Comparison of ENCODE assay signal across 8 mouse cellular contexts in the genomic region with DNA sequence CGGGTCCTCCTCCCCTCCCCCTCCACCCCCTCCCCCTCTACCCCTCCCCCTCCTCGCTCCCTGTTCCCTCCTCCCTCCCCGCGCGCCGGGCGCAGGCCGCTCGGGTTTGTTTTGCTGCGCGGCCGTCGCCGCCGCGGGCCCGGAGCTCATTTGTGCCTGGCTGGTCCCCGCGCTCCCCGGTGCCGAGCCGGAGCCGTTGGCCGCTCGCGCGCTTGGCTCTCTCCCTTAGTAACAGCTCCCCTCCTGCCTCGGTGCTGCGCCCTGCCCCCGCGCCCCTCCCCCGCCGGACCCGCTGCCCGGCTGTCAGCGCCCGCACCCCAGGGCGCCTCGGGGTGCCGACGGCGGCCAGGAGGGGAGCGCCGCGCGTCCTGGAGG. TPM values are rescaled to one million over a fixed set of nuclear protein-coding genes. Genes with fewer than 3 reads are reported as not detected.
DNase-seq lines count a peak whose midpoint lies in the region; ATAC-seq and TF ChIP-seq lines count a peak whose summit lies in the region.

A gene (plus strand): TSS at position 92 of the 375 bp plus-strand sequence.

- no peak for TF ChIP-seq CTCF in heart, postnatal 0 days (IDR thresholded peaks at IDR 0.05; ENCODE audit: low read depth)
- no peak for TF ChIP-seq CTCF in liver, postnatal 0 days (IDR thresholded peaks at IDR 0.05; ENCODE audit: low read depth)

- no peaks in the 10 kb centered on the region for H3K9me3 ChIP-seq in forebrain, embryonic 13.5 days (replicated peaks)
- H3K9me3 ChIP-seq in heart, postnatal 0 days (replicated peaks; ENCODE audit: control insufficient read depth, low read length), result no peaks in the 10 kb centered on the region
- no peaks in the 10 kb centered on the region for H3K9me3 ChIP-seq in liver, postnatal 0 days (ENCODE audit: low read length)
- no peaks in the 10 kb centered on the region for H3K9me3 ChIP-seq in neural tube, embryonic 15.5 days (replicated peaks)

- WGBS in forebrain, embryonic 13.5 days, result 3% methylated on average over 6 of the region's 46 CpGs
- WGBS in heart, postnatal 0 days, result 1% methylated on average over 36 of the region's 46 CpGs
- WGBS in liver, postnatal 0 days (ENCODE audit: insufficient replicate concordance), result 3% methylated on average over 16 of the region's 46 CpGs
- 0% methylated on average over 24 of the region's 46 CpGs for WGBS in neural tube, embryonic 15.5 days

- peak within 1 kb of the TSS; percentile 93 for H3K4me3 ChIP-seq in forebrain, embryonic 13.5 days
- peak within 1 kb of the TSS; percentile 96 for H3K4me3 ChIP-seq in heart, postnatal 0 days (ENCODE audit: low read depth, low read length)
- H3K4me3 ChIP-seq in liver, postnatal 0 days (ENCODE audit: low read depth, low read length), result peak within 1 kb of the TSS; percentile 96
- peak within 1 kb of the TSS; percentile 89 for H3K4me3 ChIP-seq in neural tube, embryonic 15.5 days (replicated peaks)

- H3K27ac ChIP-seq in forebrain, embryonic 13.5 days, result peak within 1 kb of the TSS; percentile 98
- peak within 1 kb of the TSS; percentile 97 for H3K27ac ChIP-seq in heart, postnatal 0 days (ENCODE audit: low read depth)
- H3K27ac ChIP-seq in liver, postnatal 0 days (ENCODE audit: low read depth), result peak within 1 kb of the TSS; percentile 99
- H3K27ac ChIP-seq in neural tube, embryonic 15.5 days (replicated peaks), result peak within 1 kb of the TSS; percentile 99

- peak; percentile 59 for ATAC-seq in CD4-positive, CD25-positive, alpha-beta regulatory T cell, adult 4 months
- ATAC-seq in forebrain, embryonic 13.5 days, result peak; percentile 92
- ATAC-seq in heart, postnatal 0 days (ENCODE audit: insufficient read depth, low read depth), result peak; percentile 83
- ATAC-seq in liver, postnatal 0 days, result peak; percentile 76
- peak; percentile 94 for ATAC-seq in neural tube, embryonic 15.5 days (ENCODE audit: low FRiP score)

- peaks cover 33% of the 10 kb centered on the region for H3K4me1 ChIP-seq in forebrain, embryonic 13.5 days
- peaks cover 28% of the 10 kb centered on the region for H3K4me1 ChIP-seq in heart, postnatal 0 days (ENCODE audit: control insufficient read depth, insufficient read depth)
- H3K4me1 ChIP-seq in liver, postnatal 0 days (ENCODE audit: insufficient read depth), result peaks cover 32% of the 10 kb centered on the region
- H3K4me1 ChIP-seq in neural tube, embryonic 15.5 days, result peaks cover 40% of the 10 kb centered on the region

- peak; percentile 69 for DNase-seq in c-Kit-positive CD71-negative TER-119-negative erythroid progenitor cells, embryonic 14.5 days (ENCODE audit: low read depth)
- peak; percentile 91 for DNase-seq in heart, postnatal 0 days (ENCODE audit: low spot score)
- DNase-seq in kidney, postnatal 4 days, result peak; percentile 94 to 97
- DNase-seq in liver, postnatal 0 days, result peak; percentile 90
- DNase-seq in testis, postnatal 14 days (ENCODE audit: low spot score), result peak; percentile 88

- no peaks in the 10 kb centered on the region for H3K27me3 ChIP-seq in forebrain, embryonic 13.5 days
- no peaks in the 10 kb centered on the region for H3K27me3 ChIP-seq in heart, postnatal 0 days (ENCODE audit: control insufficient read depth, insufficient read depth, low read length)
- H3K27me3 ChIP-seq in liver, postnatal 0 days (ENCODE audit: insufficient read depth, low read length), result no peaks in the 10 kb centered on the region
- H3K27me3 ChIP-seq in neural tube, embryonic 15.5 days (replicated peaks), result no peaks in the 10 kb centered on the region

- peak within 1 kb of the TSS; percentile 67 for H3K4me2 ChIP-seq in forebrain, embryonic 13.5 days
- peak within 1 kb of the TSS; percentile 83 for H3K4me2 ChIP-seq in heart, postnatal 0 days (ENCODE audit: low read depth, low read length)
- H3K4me2 ChIP-seq in liver, postnatal 0 days (ENCODE audit: low read depth, low read length), result peak within 1 kb of the TSS; percentile 87
- peak within 1 kb of the TSS; percentile 74 for H3K4me2 ChIP-seq in neural tube, embryonic 15.5 days

- TF ChIP-seq EP300 in heart, postnatal 0 days (IDR thresholded peaks at IDR 0.05; ENCODE audit: low read depth), result peak; percentile 77; the same call in 1 of the 2 replicates
- no peak for TF ChIP-seq EP300 in liver, postnatal 0 days (IDR thresholded peaks at IDR 0.05; ENCODE audit: low read depth)

- peaks cover 5% of the 10 kb centered on the region; the same call in 1 of the 2 replicates for H3K36me3 ChIP-seq in forebrain, embryonic 13.5 days (ENCODE audit: poor library complexity, severe bottlenecking)
- H3K36me3 ChIP-seq in heart, postnatal 0 days (replicated peaks; ENCODE audit: control insufficient read depth, insufficient read depth, low read length), result no peaks in the 10 kb centered on the region
- H3K36me3 ChIP-seq in liver, postnatal 0 days (replicated peaks; ENCODE audit: insufficient read depth, low read length), result no peaks in the 10 kb centered on the region
- no peaks in the 10 kb centered on the region for H3K36me3 ChIP-seq in neural tube, embryonic 15.5 days

- peak within 1 kb of the TSS; percentile 92 for H3K9ac ChIP-seq in forebrain, embryonic 13.5 days
- H3K9ac ChIP-seq in heart, postnatal 0 days (replicated peaks; ENCODE audit: low read depth, low read length), result peak within 1 kb of the TSS; percentile 96
- peak within 1 kb of the TSS; percentile 98 for H3K9ac ChIP-seq in liver, postnatal 0 days (replicated peaks)
- H3K9ac ChIP-seq in neural tube, embryonic 15.5 days (replicated peaks), result peak within 1 kb of the TSS; percentile 84

RNA-seq across cellular contexts. Expression of the gene that starts here (rescaled TPM):
- 10 to 100 TPM; 21.6 to 25.6 TPM for polyA plus RNA-seq in CD4-positive, CD25-positive, alpha-beta regulatory T cell, adult 4 months (2017; shearing (Covaris generic))
- 18.0 and 22.8 TPM in 2 replicates for polyA plus RNA-seq in forebrain, embryonic 13.5 days (2015; fragmentation: Nextera tagmentation; extraction: Ambion mirVana)
- total RNA-seq in heart, postnatal 0 days (2014; rRNA removed; ENCODE audit: low replicate concordance), result 17.2 and 17.9 TPM in 2 replicates
- 6.1 and 7.7 TPM in 2 replicates for polyA plus RNA-seq in heart, postnatal 0 days (2015; fragmentation: Nextera tagmentation; extraction: Ambion mirVana)
- polyA plus RNA-seq in liver, postnatal 0 days (2015; fragmentation: Nextera tagmentation; extraction: Ambion mirVana), result 8.8 and 9.8 TPM in 2 replicates
- polyA plus RNA-seq in neural tube, embryonic 15.5 days (2015; fragmentation: Nextera tagmentation; extraction: Ambion mirVana), result 16.1 and 18.3 TPM in 2 replicates

Comparison
In these comparisons a context has a peak if more than half of its experiments do, and no peak if none do; other contexts are left out.
1. Peak in every context shown above with its lines: DNase-seq, ATAC-seq, H3K4me3 ChIP-seq and H3K27ac ChIP-seq.